Comparison of ENCODE assay signal across 12 mouse cellular contexts in the genomic region with DNA sequence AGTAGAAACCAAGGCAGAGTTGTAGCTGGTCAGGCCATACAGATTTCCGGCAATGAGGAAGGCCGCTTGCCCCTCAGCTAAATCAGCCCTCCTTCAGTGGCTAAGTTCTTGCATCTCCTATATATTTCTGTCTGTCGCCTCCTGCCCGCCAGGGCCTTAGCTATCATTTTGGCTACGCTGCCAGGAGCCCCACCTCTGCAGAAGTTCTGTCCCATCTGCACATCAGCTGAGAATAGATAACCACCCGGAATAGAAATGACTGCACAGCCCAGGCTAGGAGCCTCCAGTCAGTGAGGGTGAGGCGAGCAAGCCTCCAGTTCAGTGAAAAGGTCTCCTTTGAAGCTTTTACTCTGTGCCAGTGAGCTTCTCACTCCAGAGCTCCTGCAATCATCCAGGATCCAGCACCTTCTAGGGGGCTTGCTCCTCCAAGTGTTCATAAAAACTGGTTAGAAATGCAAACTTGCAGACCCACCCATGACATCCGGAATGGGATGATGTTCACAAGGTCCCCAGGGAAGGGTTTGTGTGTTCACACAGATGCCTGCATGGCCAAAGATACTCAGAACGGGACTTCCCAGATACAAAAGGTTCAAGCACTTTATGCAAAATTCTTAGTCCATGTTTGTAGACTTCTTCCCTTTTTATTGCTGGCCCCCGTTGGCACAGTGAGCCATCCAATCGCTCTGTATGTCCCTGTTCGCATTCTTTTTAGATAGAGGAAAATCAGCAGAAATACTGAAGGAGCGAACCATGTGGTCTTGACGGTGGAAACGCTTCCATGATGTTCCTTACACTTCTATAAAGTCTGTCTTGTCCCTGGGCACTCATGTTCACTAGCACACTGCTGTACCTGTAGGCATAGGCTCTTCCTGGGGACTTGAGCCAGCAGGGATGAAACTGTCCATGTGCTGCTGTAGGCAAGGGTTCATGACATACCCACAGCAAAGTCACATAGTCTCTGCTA. TPM values are rescaled to one million over a fixed set of nuclear protein-coding genes. Genes with fewer than 3 reads are reported as not detected.
A peak's percentile ranks its signal among the peaks of the same experiment; 100 is the strongest.
DNase-seq lines count a peak whose midpoint lies in the region; ATAC-seq and TF ChIP-seq lines count a peak whose summit lies in the region.
"Had no signal": no experiment of that assay in that cellular context is flagged by ENCODE, and none has a peak within 500 bp of the region (broad histone marks: within the 10 kb centered on the region; RNA-seq: fewer than 3 reads in every experiment).

No protein-coding gene starts in this region.

- TF ChIP-seq RAD21 in CH12.LX (IDR thresholded peaks at IDR 0.05; ENCODE audit: low read depth, low read length) = no peak; the same call in 1 of the 2 replicates

- in situ Hi-C loops in CH12.LX (cut with MboI; ENCODE audit: low pct_ligation_motif_present, low pct_unique_long_range_greater_than_20kb, low sequenced_read_pairs) = no loop called here

- no peak for TF ChIP-seq CTCF in CH12.LX (conservative IDR thresholded peaks at IDR 0.05 in 1 of 2, IDR thresholded peaks at IDR 0.05 in 1 of 2; ENCODE audit: low read depth in 2 of 2, low read length in 2 of 2)

- peak; percentile 52 for TF ChIP-seq POLR2A in CH12.LX (IDR thresholded peaks at IDR 0.05; ENCODE audit: low read depth, low read length)

- no peaks in the 10 kb centered on the region for H3K27me3 ChIP-seq in heart, embryonic 13.5 days (replicated peaks)
- no peaks in the 10 kb centered on the region for H3K27me3 ChIP-seq in CH12.LX (replicated peaks)
- H3K27me3 ChIP-seq in erythroblast, embryonic 14.5 days (ENCODE audit: control insufficient read depth) = no peaks in the 10 kb centered on the region

- H3K36me3 ChIP-seq in heart, embryonic 13.5 days = peaks cover 46% of the 10 kb centered on the region
- peaks cover 47 to 84% of the 10 kb centered on the region in 2 experiments for H3K36me3 ChIP-seq in CH12.LX (replicated peaks in 1 of 2; ENCODE audit: control insufficient read depth in 1 of 2, insufficient read depth in 1 of 2, low read length in 1 of 2)
- H3K36me3 ChIP-seq in erythroblast, embryonic 14.5 days (ENCODE audit: control insufficient read depth) = peaks cover 92% of the 10 kb centered on the region

- H3K27ac ChIP-seq in heart, embryonic 13.5 days (replicated peaks) = peak overlapping the region; percentile 50; the same call in 1 of the 2 replicates
- H3K27ac ChIP-seq in CH12.LX (ENCODE audit: insufficient read depth, low read depth) = peak overlapping the region; percentile 99

- dilution Hi-C loops in CH12.LX (cut with MboI; ENCODE audit: extremely low pct_ligation_motif_present, extremely low pct_unique_long_range_greater_than_20kb, low sequenced_read_pairs) = no loop called here

- intact Hi-C loops in heart, postnatal 14 days (cut with DNase I) = loop anchor here (5.0 kb wide), 1 partner anchor 58 kb away; no protein-coding TSS in a partner anchor

- H3K4me2 ChIP-seq in heart, embryonic 13.5 days = no peak overlapping the region
- peak overlapping the region; percentile 85 for H3K4me2 ChIP-seq in CH12.LX (ENCODE audit: insufficient read depth, low read depth, poor library complexity, severe bottlenecking)

- H3K79me2 ChIP-seq in CH12.LX (replicated peaks; ENCODE audit: control insufficient read depth, extremely low read depth, insufficient read depth, poor library complexity, severe bottlenecking) = peaks cover 91% of the 10 kb centered on the region

- H3K4me1 ChIP-seq in heart, embryonic 13.5 days = peaks cover 48% of the 10 kb centered on the region
- H3K4me1 ChIP-seq in CH12.LX (ENCODE audit: control insufficient read depth in 1 of 2, insufficient read depth in 2 of 2) = peaks cover 9 to 83% of the 10 kb centered on the region in 2 experiments
- H3K4me1 ChIP-seq in erythroblast, embryonic 14.5 days (ENCODE audit: control insufficient read depth) = peaks cover 33% of the 10 kb centered on the region

- no peak for DNase-seq in heart, postnatal 14 days
- peak; percentile 95 for DNase-seq in CH12.LX (ENCODE audit: extremely low read depth)
- no peak for DNase-seq in ovary, postnatal 10 days (ENCODE audit: low spot score)
- no peak for DNase-seq in urinary bladder, postnatal 4 days (ENCODE audit: low spot score in 2 of 2)
- DNase-seq in layer of hippocampus, postnatal 10 days (ENCODE audit: low spot score in 2 of 2) = no peak
- DNase-seq: adrenal gland, postnatal 14 days; cerebellum, adult 9-11 months; gastrocnemius, postnatal 10 days had no signal

- H3K9me3 ChIP-seq in heart, embryonic 13.5 days = 0 out of 2 replicates have a peak, but pooled peaks cover 4% of the 10 kb centered on the region
- peaks cover 3% of the 10 kb centered on the region for H3K9me3 ChIP-seq in CH12.LX (replicated peaks; ENCODE audit: low read length)
- H3K9me3 ChIP-seq in erythroblast, embryonic 14.5 days (ENCODE audit: control insufficient read depth, low read length) = peaks cover 7% of the 10 kb centered on the region

- WGBS in heart, embryonic 13.5 days = 74% methylated on average over 15 of the region's 15 CpGs

- peak; percentile 91 for TF ChIP-seq EP300 in CH12.LX (IDR thresholded peaks at IDR 0.05; ENCODE audit: low read length)

- no peak for ATAC-seq in heart, embryonic 13.5 days (ENCODE audit: extremely low read depth, insufficient number of reproducible peaks, low FRiP score, low TSS enrichment)
- peak; percentile 92 for ATAC-seq in megakaryocyte-erythroid progenitor cell, adult 5-6 weeks (replicated peaks; ENCODE audit: low FRiP score, low TSS enrichment, poor library complexity, severe bottlenecking)
- ATAC-seq: intestine, embryonic 16.5 days had no signal

- H3K4me3 ChIP-seq in heart, embryonic 13.5 days = no peak overlapping the region
- H3K4me3 ChIP-seq in CH12.LX (replicated peaks in 1 of 3; ENCODE audit: low read depth in 2 of 3, low read length in 2 of 3, poor library complexity in 1 of 3) = peak overlapping the region; percentile 26 to 30 (median 27)
- peak overlapping the region; percentile 26 for H3K4me3 ChIP-seq in erythroblast, embryonic 14.5 days (replicated peaks)

- peak overlapping the region; percentile 19 for H3K9ac ChIP-seq in heart, embryonic 13.5 days
- peak overlapping the region; percentile 48 for H3K9ac ChIP-seq in CH12.LX (ENCODE audit: insufficient read depth, low read depth)

TF ChIP-seq in CH12.LX, 34 proteins besides CTCF, POLR2A, EP300 and RAD21 (continues in another document):
- TF ChIP-seq IRF4 (IDR thresholded peaks at IDR 0.05; ENCODE audit: low read depth, low read length) = peak; percentile 85
- TF ChIP-seq HCFC1 (IDR thresholded peaks at IDR 0.05; ENCODE audit: low read depth, low read length) = no peak
- peak; percentile 68; the same call in 1 of the 2 replicates for TF ChIP-seq RCOR1 (conservative IDR thresholded peaks at IDR 0.05; ENCODE audit: low read depth, low read length)
- TF ChIP-seq JUND (conservative IDR thresholded peaks at IDR 0.05; ENCODE audit: low read depth, low read length) = peak; percentile 52
- peak; percentile 90 for TF ChIP-seq SIN3A (IDR thresholded peaks at IDR 0.05; ENCODE audit: low read length)
- TF ChIP-seq UBTF (IDR thresholded peaks at IDR 0.05; ENCODE audit: low read depth, low read length) = peak; percentile 66; the same call in 1 of the 2 replicates
- TF ChIP-seq MAX (IDR thresholded peaks at IDR 0.05; ENCODE audit: low read length) = peak; percentile 35; the same call in 1 of the 2 replicates
- TF ChIP-seq CHD1 (IDR thresholded peaks at IDR 0.05; ENCODE audit: low read depth, low read length) = peak; percentile 58; the same call in 1 of the 2 replicates
- peak; percentile 55; the same call in 1 of the 2 replicates for TF ChIP-seq MYC (IDR thresholded peaks at IDR 0.05; ENCODE audit: low read depth, low read length)
- TF ChIP-seq PAX5 (IDR thresholded peaks at IDR 0.05; ENCODE audit: low read length) = no peak
- no peak for TF ChIP-seq NELFE (IDR thresholded peaks at IDR 0.05; ENCODE audit: low read depth, low read length)
- no peak; the same call in 1 of the 2 replicates for TF ChIP-seq CHD2 (IDR thresholded peaks at IDR 0.05; ENCODE audit: low read length)
- no peak; the same call in 1 of the 2 replicates for TF ChIP-seq MXI1 (IDR thresholded peaks at IDR 0.05; ENCODE audit: low read depth, low read length)
- peak; percentile 72 for TF ChIP-seq TBP (conservative IDR thresholded peaks at IDR 0.05; ENCODE audit: low read depth, low read length)
- TF ChIP-seq TCF12 (IDR thresholded peaks at IDR 0.05; ENCODE audit: low read depth, low read length) = peak; percentile 87
- TF ChIP-seq ELF1 (IDR thresholded peaks at IDR 0.05; ENCODE audit: low read depth, low read length) = no peak
- peak; percentile 80 for TF ChIP-seq ETS1 (conservative IDR thresholded peaks at IDR 0.05; ENCODE audit: low read depth, low read length)
- no peak for TF ChIP-seq MAZ (IDR thresholded peaks at IDR 0.05; ENCODE audit: low read depth, low read length)
- 0 out of 2 replicates have a peak, but pooled peaks have one; percentile 64 for TF ChIP-seq KAT2A (IDR thresholded peaks at IDR 0.05; ENCODE audit: insufficient replicate concordance, low read length)
- TF ChIP-seq E2F4 (IDR thresholded peaks at IDR 0.05; ENCODE audit: insufficient replicate concordance, low read depth, low read length) = no peak
- TF ChIP-seq ZNF384 (IDR thresholded peaks at IDR 0.05; ENCODE audit: low read depth, low read length) = no peak
- 0 out of 2 replicates have a peak, but pooled peaks have one; percentile 79 for TF ChIP-seq MEF2A (IDR thresholded peaks at IDR 0.05; ENCODE audit: borderline replicate concordance, low read depth, low read length)
- TF ChIP-seq ZC3H11A (IDR thresholded peaks at IDR 0.05; ENCODE audit: low read depth, low read length) = no peak
- no peak for TF ChIP-seq USF1 (IDR thresholded peaks at IDR 0.05; ENCODE audit: low read depth, low read length)
- peak; percentile 60; the same call in 1 of the 2 replicates for TF ChIP-seq ZMIZ1 (IDR thresholded peaks at IDR 0.05; ENCODE audit: low read depth, low read length)
- no peak for TF ChIP-seq GABPA (IDR thresholded peaks at IDR 0.05; ENCODE audit: insufficient replicate concordance, low read depth, low read length)
- no peak; the same call in 1 of the 2 replicates for TF ChIP-seq POLR2AphosphoS2 (IDR thresholded peaks at IDR 0.05; ENCODE audit: low read depth, low read length)

RNA-seq across cellular contexts. Expression of gene Slc7a1, which starts 10.4 kb away (rescaled TPM):
- polyA plus RNA-seq in heart, embryonic 13.5 days (2015; fragmentation: Nextera tagmentation; extraction: Ambion mirVana) = 16.2 and 17.3 TPM in 2 replicates
- total RNA-seq in heart, postnatal 14 days (2021) = 10 to 100 TPM; 16.2 to 17.7 TPM
- total RNA-seq in CH12.LX (2012; rRNA removed) (53.9 and 69.5 TPM in 2 replicates), CH12.LX (2014; rRNA removed) (12.2 and 20.5 TPM in 2 replicates)
- polyA plus RNA-seq in CH12.LX (2012; ENCODE audit: insufficient read length, low read depth) = 64.1 and 78.3 TPM in 2 replicates
- polyA plus RNA-seq in erythroblast, embryonic 14.5 days (2012) = 0.65 and 0.89 TPM in 2 replicates
- total RNA-seq in megakaryocyte-erythroid progenitor cell, adult 5-6 weeks (2014; fragmentation: Nextera tagmentation) = 29.6 and 46.1 TPM in 2 replicates
- total RNA-seq in megakaryocyte-erythroid progenitor cell, adult 5-6 weeks (2017) = 17.8 and 22.7 TPM in 2 replicates
- total RNA-seq in layer of hippocampus, postnatal 10 days (2021) = 10 to 100 TPM; 72.2 to 73.1 TPM
